Mouse (Mus musculus) stomach, embryonic 14.5 days (tissue): ENCODE measurements around the gene Brinp1. TPM values are rescaled to one million over a fixed set of nuclear protein-coding genes. Genes with fewer than 3 reads are reported as not detected.

Experiments used
- ATAC-seq: fragments of 200-750 bp; cut with Nextera tagmentation; 2 replicates; pipeline ENCODE4 v1.8.0; 2017; ENCODE audit warnings: low read depth, moderate TSS enrichment; ENCODE audit not compliant: insufficient number of reproducible peaks, insufficient read depth, low FRiP score
- H3K27ac ChIP-seq: fragments of 300-500 bp; sonication (generic); 2 replicates; pipeline ENCODE4 v1.5.1; 2014; ENCODE audit warnings: mild to moderate bottlenecking, low read length, moderate library complexity, mixed read lengths
- H3K27me3 ChIP-seq: fragments of 300-500 bp; sonication (generic); 2 replicates; pipeline ENCODE4 v1.6.1; 2014; ENCODE audit warnings: low read length, control low read depth, mixed read lengths; ENCODE audit not compliant: control insufficient read depth, insufficient read depth
- H3K36me3 ChIP-seq: fragments of 300-500 bp; sonication (generic); 2 replicates; pipeline ENCODE4 v1.6.1; 2014; ENCODE audit warnings: mild to moderate bottlenecking, control low read depth, low read length, moderate library complexity, mixed read lengths; ENCODE audit not compliant: control insufficient read depth, insufficient read depth
- H3K4me1 ChIP-seq: fragments of 300-500 bp; sonication (generic); 2 replicates; pipeline ENCODE4 v1.6.1; 2014; ENCODE audit warnings: low read length, control low read depth, mixed read lengths; ENCODE audit not compliant: control insufficient read depth, insufficient read depth
- H3K4me2 ChIP-seq: fragments of 300-500 bp; sonication (generic); replicated peaks from 2 replicates; pipeline ENCODE4 v1.6.1; 2014; ENCODE audit warnings: low read depth, low read length, control low read depth
- H3K4me3 ChIP-seq: fragments of 300-500 bp; sonication (generic); 2 replicates; pipeline ENCODE4 v1.5.1; 2014; ENCODE audit warnings: low read depth, low read length, control low read depth
- H3K9ac ChIP-seq: fragments of 300-500 bp; sonication (generic); replicated peaks from 2 replicates; pipeline ENCODE4 v1.6.1; 2014; ENCODE audit warnings: low read depth, mild to moderate bottlenecking, control low read depth, low read length, moderate library complexity, mixed read lengths
- H3K9me3 ChIP-seq: fragments of 300-500 bp; sonication (generic); 2 replicates; pipeline ENCODE4 v1.6.1; 2016; ENCODE audit warnings: low read depth, low read length, control low read depth; ENCODE audit not compliant: control insufficient read depth
- WGBS: fragments of 180-500 bp; shearing (Covaris S2); extraction: QIAGEN DNeasy Blood & Tissue Kit; methylation state at CpG from one replicate; pipeline ENCODE4 v1.1.7; 2014; 5-methylcytosine and 5-hydroxymethylcytosine counted together
- polyA plus RNA-seq: library from polyadenylated mRNA; unstranded; fragments of >200 nt; fragmentation: Nextera tagmentation; extraction: Ambion mirVana; gene quantifications from 2 replicates; pipeline ENCODE4 v1.2.1, GENCODE M21; 2014

Brinp1 gene
- polyA plus RNA-seq, 1 experiment from 2014 or later: 17.3 TPM

- Histone ChIP-seq H3K9ac (no peak overlapping the region), H3K4me2 (no peak overlapping the region), H3K36me3 (no peaks in the 10 kb centered on the region), H3K4me3 (no peak overlapping the region), H3K4me1 (no peaks in the 10 kb centered on the region), H3K9me3 (no peaks in the 10 kb centered on the region), H3K27ac (no peak overlapping the region), H3K27me3 (no peaks in the 10 kb centered on the region)
- WGBS: 58% methylated on average over 6 of the region's 6 CpGs
- no peak for ATAC-seq
Measured at GRCm38 (mm10) chr4:68801923-68802855, 152.0 kb downstream of the Brinp1 start.

DNA sequence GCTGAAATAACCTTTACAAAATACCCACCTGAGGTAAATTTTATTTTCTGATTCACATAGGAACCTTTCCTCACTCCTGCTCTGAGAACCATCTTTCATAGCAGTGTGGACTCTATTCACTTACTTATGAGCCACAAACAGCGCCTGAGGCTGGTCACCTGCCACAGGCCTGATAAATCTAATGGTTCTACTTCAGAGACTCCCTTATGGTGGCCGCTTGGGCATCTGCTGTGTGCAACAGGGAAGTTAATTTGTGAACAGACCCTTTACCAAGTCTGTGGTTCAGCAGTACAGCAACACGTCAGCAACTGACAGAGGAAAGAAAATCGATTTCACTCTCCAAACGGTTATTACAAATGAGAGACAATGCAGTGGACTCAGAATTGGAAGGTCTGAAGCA, 164.2 kb downstream of the Brinp1 start:
- no peaks in the 10 kb centered on the region for H3K9me3 ChIP-seq
- 84% methylated on average over 5 of the region's 5 CpGs for WGBS
- no peaks in the 10 kb centered on the region for H3K36me3 ChIP-seq
- H3K27me3 ChIP-seq: no peaks in the 10 kb centered on the region
- no peak overlapping the region for H3K9ac ChIP-seq
- no peak overlapping the region for H3K4me3 ChIP-seq
- no peaks in the 10 kb centered on the region for H3K4me1 ChIP-seq
- no peak overlapping the region for H3K4me2 ChIP-seq
- no peak for ATAC-seq
- H3K27ac ChIP-seq: no peak overlapping the region

DNA sequence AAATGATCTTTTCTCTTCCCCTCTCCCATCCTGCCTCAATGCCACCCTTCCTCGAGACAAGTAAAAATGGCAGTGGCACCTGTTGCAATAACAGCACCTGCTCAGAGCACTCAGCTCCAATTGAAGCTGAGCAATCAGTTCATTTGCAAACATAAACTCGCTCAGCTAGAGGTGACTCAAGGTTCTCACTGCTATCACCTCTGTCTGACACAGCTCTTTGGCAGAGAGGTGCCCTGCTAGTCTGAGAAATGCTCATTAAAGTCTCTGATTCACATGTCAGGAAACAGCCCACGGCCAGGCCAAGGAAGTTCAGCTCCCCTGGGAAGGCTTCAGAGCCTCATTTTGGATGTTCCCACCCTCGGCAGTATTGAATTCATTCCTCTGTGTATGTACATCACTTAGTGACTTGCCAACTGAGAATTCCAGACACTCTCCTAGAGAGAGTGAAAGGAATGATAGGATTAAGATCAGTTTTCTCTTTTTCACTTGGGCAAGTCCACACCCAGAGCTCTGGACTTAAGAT, 165.7 kb downstream of the Brinp1 start:
- Histone ChIP-seq H3K27ac (no peak overlapping the region), H3K9me3 (no peaks in the 10 kb centered on the region), H3K27me3 (no peaks in the 10 kb centered on the region), H3K4me3 (no peak overlapping the region), H3K4me2 (no peak overlapping the region), H3K36me3 (no peaks in the 10 kb centered on the region), H3K9ac (no peak overlapping the region), H3K4me1 (no peaks in the 10 kb centered on the region)
- no peak for ATAC-seq
- WGBS: 49% methylated on average over 4 of the region's 4 CpGs

- no peak overlapping the region for H3K4me2 ChIP-seq
- ATAC-seq: no peak
- 52% methylated on average over 2 of the region's 2 CpGs for WGBS
- no peak overlapping the region for H3K9ac ChIP-seq
- H3K27ac ChIP-seq: no peak overlapping the region
- H3K27me3 ChIP-seq: no peaks in the 10 kb centered on the region
- no peaks in the 10 kb centered on the region for H3K4me1 ChIP-seq
- no peaks in the 10 kb centered on the region for H3K36me3 ChIP-seq
- no peak overlapping the region for H3K4me3 ChIP-seq
- H3K9me3 ChIP-seq: no peaks in the 10 kb centered on the region
Measured at GRCm38 (mm10) chr4:68787642-68788041, 166.6 kb downstream of the Brinp1 start.

DNA sequence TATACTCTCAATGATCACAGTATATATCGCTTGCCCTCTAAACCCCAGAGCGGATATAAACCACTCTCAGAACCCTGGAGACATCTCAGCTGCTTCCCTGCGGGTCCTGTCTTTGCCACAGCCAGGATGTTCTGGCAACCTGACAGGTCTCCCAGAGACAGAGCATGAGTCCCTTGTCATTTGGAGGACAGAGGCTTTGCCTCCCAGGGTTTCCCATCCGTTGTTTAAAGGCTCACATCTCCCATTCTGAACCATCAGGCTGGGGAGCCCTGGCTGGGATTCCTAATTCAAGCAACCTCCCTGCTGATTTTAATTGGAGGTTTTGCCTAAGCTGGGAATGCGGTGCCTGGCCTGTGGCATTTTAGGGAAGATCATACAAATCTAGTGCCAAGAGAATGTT, 185.9 kb downstream of the Brinp1 start:
- Histone ChIP-seq H3K4me2 (no peak overlapping the region), H3K4me1 (no peaks in the 10 kb centered on the region), H3K9me3 (no peaks in the 10 kb centered on the region), H3K4me3 (no peak overlapping the region), H3K27me3 (no peaks in the 10 kb centered on the region), H3K27ac (no peak overlapping the region), H3K36me3 (no peaks in the 10 kb centered on the region), H3K9ac (no peak overlapping the region)
- WGBS: 65% methylated on average over 5 of the region's 5 CpGs
- ATAC-seq: no peak

DNA sequence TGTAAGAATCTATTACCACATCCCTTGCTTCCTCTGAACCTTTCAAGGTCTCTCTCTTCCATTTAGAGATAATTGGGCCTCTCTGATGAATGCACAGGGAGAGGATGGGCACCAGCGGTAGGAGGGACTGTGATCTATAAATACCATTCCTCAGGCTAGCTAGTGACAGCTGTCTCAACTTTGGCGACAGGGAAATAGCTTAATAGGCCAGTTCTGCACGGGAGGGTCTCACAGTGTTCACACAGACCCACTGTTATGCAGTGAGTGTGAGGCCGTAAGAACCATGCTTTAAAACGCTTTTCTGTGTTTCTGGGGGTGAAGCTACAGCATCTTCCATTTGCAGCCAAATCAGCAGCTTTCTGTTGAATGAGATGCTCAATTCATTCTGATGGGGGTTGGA, 186.8 kb downstream of the Brinp1 start:
- H3K27me3 ChIP-seq: no peaks in the 10 kb centered on the region
- no peaks in the 10 kb centered on the region for H3K4me1 ChIP-seq
- no peak overlapping the region for H3K4me2 ChIP-seq
- no peak for ATAC-seq
- no peaks in the 10 kb centered on the region for H3K9me3 ChIP-seq
- 62% methylated on average over 5 of the region's 5 CpGs for WGBS
- no peaks in the 10 kb centered on the region for H3K36me3 ChIP-seq
- H3K4me3 ChIP-seq: no peak overlapping the region
- no peak overlapping the region for H3K27ac ChIP-seq
- H3K9ac ChIP-seq: no peak overlapping the region

DNA sequence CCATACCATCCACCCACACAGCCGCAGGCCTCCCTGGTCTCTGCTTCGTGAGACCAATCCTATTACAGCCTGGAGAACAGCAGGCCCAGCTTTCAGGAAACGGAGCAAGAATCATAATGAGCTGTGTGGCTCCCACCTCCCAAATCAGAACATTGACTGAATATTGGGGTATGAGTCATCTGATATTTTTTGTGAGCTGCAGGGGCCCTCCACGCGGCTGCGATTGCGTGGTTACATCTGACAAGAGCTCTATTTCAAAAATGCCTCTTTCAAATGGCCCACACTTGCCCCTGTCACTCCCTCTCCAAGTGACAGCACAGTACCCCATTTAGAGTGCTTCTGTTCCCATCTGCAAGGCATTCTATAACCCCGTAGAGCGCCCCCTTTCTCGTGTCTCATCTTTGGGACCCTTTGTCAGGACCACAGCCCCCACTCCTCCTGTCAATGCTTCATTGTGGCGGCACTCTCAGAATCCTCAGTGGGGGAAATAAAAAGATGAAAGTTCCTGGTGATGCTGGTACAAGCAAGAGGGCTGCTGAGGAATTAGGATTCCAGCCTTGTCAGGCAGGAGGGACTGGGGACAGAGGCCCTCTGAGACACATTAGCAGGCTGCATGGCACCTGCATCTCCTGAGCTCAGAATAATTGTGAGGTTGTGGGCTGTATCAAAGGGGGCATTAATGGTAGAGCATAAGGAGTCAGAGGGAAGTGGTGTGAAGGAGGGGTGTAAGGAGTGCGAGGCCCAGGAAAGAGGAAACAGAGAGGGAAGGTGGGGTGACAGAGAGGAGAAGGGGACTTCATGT, 188.2 kb downstream of the Brinp1 start:
- Histone ChIP-seq H3K9ac (no peak overlapping the region), H3K27ac (no peak overlapping the region), H3K27me3 (no peaks in the 10 kb centered on the region), H3K9me3 (no peaks in the 10 kb centered on the region), H3K4me1 (no peaks in the 10 kb centered on the region), H3K4me3 (no peak overlapping the region), H3K4me2 (no peak overlapping the region), H3K36me3 (no peaks in the 10 kb centered on the region)
- WGBS: 81% methylated on average over 12 of the region's 12 CpGs
- ATAC-seq: no peak

- Histone ChIP-seq H3K4me1 (no peaks in the 10 kb centered on the region), H3K9me3 (no peaks in the 10 kb centered on the region), H3K36me3 (no peaks in the 10 kb centered on the region), H3K9ac (no peak overlapping the region), H3K4me3 (no peak overlapping the region), H3K27me3 (no peaks in the 10 kb centered on the region), H3K27ac (no peak overlapping the region), H3K4me2 (no peak overlapping the region)
- ATAC-seq: no peak
- 90% methylated on average over 2 of the region's 2 CpGs for WGBS
Measured at GRCm38 (mm10) chr4:68764937-68765336, 189.3 kb downstream of the Brinp1 start.
